Mouse (Mus musculus) left cerebral cortex, postnatal 36 days (tissue): ENCODE data around the gene Tpd52l2. TPM values are rescaled to one million over a fixed set of nuclear protein-coding genes. Genes with fewer than 3 reads are reported as not detected.
A peak's percentile ranks its signal among the peaks of the same experiment; 100 is the strongest.

Source experiments
- DNase-seq, 2 experiments: peaks; one replicate each; pipeline ENCODE4 v3.0.0; 2021 to 2022; ENCODE audit warnings: low spot score in 2 of 2, mixed read lengths in 1 of 2
- intact Hi-C: fragments of 180-260 bp; cut with DNase I; formaldehyde crosslinking; loops from one replicate; pipeline ENCODE4 v1.15.1; 2025
- total RNA-seq, 2 experiments: library from RNA; stranded (reverse); gene quantifications; 2 replicates each; pipeline ENCODE4 v1.2.3; 2021

Gene Tpd52l2
- total RNA-seq = 10 to 100 TPM; 64.1 to 72.6 TPM

- peak; percentile 86 to 90 for DNase-seq
- intact Hi-C loops = loop anchor here (1.0 to 2.0 kb wide), 3 partner anchors 38 to 105 kb away; partner anchors contain the start of gene Zbtb46
Observed at GRCm38 (mm10) chr2:181496831-181497547, at the start of gene Tpd52l2. Gene Tpd52l2, plus strand, starts transcription at chr2:181497142.

GRCm38 (mm10) chr2:181452181-181452580, 44.8 kb upstream of the Tpd52l2 start:
- DNase-seq = no peak
- intact Hi-C loops = no loop called here

- intact Hi-C loops = no loop called here
- DNase-seq = no peak
Observed at GRCm38 (mm10) chr2:181453274-181453673, 43.7 kb upstream of the Tpd52l2 start.

- DNase-seq = no peak
- intact Hi-C loops = loop anchor here (5.0 kb wide), 1 partner anchor 44 kb away; no protein-coding TSS in a partner anchor
Observed at GRCm38 (mm10) chr2:181455899-181456298, 41.0 kb upstream of the Tpd52l2 start.

GRCm38 (mm10) chr2:181457831-181458230, 39.1 kb upstream of the Tpd52l2 start:
- intact Hi-C loops = loop anchor here (2.0 to 5.0 kb wide), 2 partner anchors 39 to 46 kb away; partner anchors contain the start of gene Tpd52l2
- peak in 1 of 2 experiments; percentile 19 for DNase-seq

GRCm38 (mm10) chr2:181458411-181459152, 38.4 kb upstream of the Tpd52l2 start:
- intact Hi-C loops = loop anchor here (2.0 to 5.0 kb wide), 2 partner anchors 38 to 46 kb away; partner anchors contain the start of gene Tpd52l2
- peak in 1 of 2 experiments; percentile 41 for DNase-seq

GRCm38 (mm10) chr2:181459153-181459672, 37.7 kb upstream of the Tpd52l2 start, which contains the start of gene Zbtb46:
Gene Zbtb46, minus strand, starts transcription at chr2:181459426.
- intact Hi-C loops = loop anchor here (2.0 to 5.0 kb wide), 2 partner anchors 38 to 47 kb away; partner anchors contain the start of gene Tpd52l2
- peak; percentile 50 to 76 for DNase-seq

- DNase-seq = peak; percentile 37 to 52
Observed at GRCm38 (mm10) chr2:181459673-181460621, 37.0 kb upstream of the Tpd52l2 start.

GRCm38 (mm10) chr2:181461536-181462100, 35.3 kb upstream of the Tpd52l2 start:
- DNase-seq = no peak
- intact Hi-C loops = no loop called here

More at GRCm38 (mm10) chr2:181459673-181460621, 37.0 kb upstream of the Tpd52l2 start:
- intact Hi-C loops = loop anchor here (2.0 to 5.0 kb wide), 2 partner anchors 37 to 48 kb away; partner anchors contain the start of gene Tpd52l2

- DNase-seq = no peak
- intact Hi-C loops = no loop called here
Observed at GRCm38 (mm10) chr2:181462604-181463003, 34.3 kb upstream of the Tpd52l2 start.

GRCm38 (mm10) chr2:181463008-181463738, 33.8 kb upstream of the Tpd52l2 start:
- intact Hi-C loops = no loop called here
- DNase-seq = peak in 1 of 2 experiments; percentile 33

- no peak for DNase-seq
- intact Hi-C loops = no loop called here
Observed at GRCm38 (mm10) chr2:181465423-181465822, 31.5 kb upstream of the Tpd52l2 start.

GRCm38 (mm10) chr2:181470285-181470684, 26.7 kb upstream of the Tpd52l2 start:
- intact Hi-C loops = no loop called here
- no peak for DNase-seq

GRCm38 (mm10) chr2:181471246-181471645, 25.7 kb upstream of the Tpd52l2 start:
- DNase-seq = no peak
- intact Hi-C loops = no loop called here

- intact Hi-C loops = no loop called here
- no peak for DNase-seq
Observed at GRCm38 (mm10) chr2:181472256-181472827, 24.6 kb upstream of the Tpd52l2 start.

GRCm38 (mm10) chr2:181483120-181483519, 13.8 kb upstream of the Tpd52l2 start:
- no peak for DNase-seq
- intact Hi-C loops = no loop called here

GRCm38 (mm10) chr2:181483562-181484318, 13.2 kb upstream of the Tpd52l2 start:
- no peak for DNase-seq
- intact Hi-C loops = no loop called here
